Mouse (Mus musculus) left cerebral cortex, adult 18-20 months (tissue): ENCODE data around the gene Mvb12b. TPM values are rescaled to one million over a fixed set of nuclear protein-coding genes. Genes with fewer than 3 reads are reported as not detected.

Source experiments
- DNase-seq, 2 experiments: peaks; one replicate each; pipeline ENCODE4 v3.0.0; 2021 to 2022; ENCODE audit warnings: low spot score in 2 of 2, mixed read lengths in 1 of 2
- total RNA-seq, 2 experiments: library from RNA; stranded (reverse); gene quantifications; 2 replicates each; pipeline ENCODE4 v1.2.3; 2021

The Mvb12b gene
- total RNA-seq, 2 experiments from 2014 or later: 72.1 to 75.2 TPM

DNA sequence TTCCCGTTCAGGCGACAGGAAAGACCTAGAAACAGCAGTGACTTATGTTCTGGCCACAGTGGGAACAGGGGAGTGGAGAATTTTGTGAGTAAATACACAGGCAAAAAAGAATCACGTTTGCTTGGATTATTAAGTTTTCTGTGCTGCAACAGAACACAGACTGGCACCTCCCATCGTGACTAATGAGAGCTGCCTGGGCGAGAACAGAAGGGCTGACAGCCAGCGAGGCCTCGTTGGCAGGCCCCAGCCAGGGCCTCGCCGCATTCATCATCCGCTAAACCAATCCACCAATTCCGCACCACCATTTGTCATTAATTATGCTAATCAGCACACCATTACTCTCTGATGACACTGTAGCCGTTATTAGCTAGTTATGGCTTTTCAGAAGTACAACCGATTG is 102.2 kb downstream of the Mvb12b start:
- no peak for DNase-seq

GRCm38 (mm10) chr2:33784721-33785120 is 103.0 kb downstream of the Mvb12b start:
- no peak for DNase-seq

- DNase-seq: peak; percentile 15 to 32
These were observed 104.3 kb downstream of the Mvb12b start for GRCm38 (mm10) chr2:33783419-33783818.

- no peak for DNase-seq
These were observed 105.9 kb downstream of the Mvb12b start for GRCm38 (mm10) chr2:33781655-33782400.

DNA sequence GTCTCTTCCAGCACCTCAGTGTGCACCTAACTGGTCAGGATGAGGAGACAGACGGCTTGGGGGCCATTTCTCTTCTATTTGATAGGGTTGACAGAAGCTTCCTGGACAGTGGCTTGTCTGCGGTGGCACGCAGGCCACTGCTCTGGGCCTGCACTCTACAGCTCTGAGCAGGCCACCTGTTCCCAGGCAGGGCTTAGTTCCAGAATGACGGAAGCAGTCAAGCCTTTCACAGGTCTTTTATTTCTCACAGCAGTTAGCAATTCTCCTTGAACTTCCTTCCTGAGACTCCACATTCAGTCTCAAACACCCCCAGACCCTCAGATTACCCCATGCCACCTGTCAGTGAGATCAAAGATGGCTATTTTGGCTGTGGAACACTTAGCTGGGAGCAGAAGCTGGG is 109.3 kb downstream of the Mvb12b start:
- no peak for DNase-seq

DNA sequence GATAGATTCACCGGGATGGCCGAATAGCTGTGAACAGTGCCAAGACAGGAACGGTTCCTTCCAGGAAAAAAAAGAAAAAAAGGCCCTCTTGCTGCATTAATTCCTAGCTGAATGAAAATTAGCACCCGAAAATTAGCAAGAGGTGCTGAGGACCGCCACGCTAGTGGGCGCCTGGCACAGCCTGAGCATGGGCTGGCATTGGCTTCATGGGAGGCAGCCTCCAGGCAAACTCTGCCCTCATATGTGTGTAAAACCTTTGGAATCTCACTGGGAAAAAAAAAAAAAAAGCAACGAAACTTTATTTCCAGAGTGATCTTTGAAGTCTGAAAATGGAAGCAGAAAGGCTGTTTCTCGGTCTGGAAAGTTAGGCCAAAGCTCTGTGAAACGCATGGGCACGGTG is 110.7 kb downstream of the Mvb12b start:
- no peak for DNase-seq

DNA sequence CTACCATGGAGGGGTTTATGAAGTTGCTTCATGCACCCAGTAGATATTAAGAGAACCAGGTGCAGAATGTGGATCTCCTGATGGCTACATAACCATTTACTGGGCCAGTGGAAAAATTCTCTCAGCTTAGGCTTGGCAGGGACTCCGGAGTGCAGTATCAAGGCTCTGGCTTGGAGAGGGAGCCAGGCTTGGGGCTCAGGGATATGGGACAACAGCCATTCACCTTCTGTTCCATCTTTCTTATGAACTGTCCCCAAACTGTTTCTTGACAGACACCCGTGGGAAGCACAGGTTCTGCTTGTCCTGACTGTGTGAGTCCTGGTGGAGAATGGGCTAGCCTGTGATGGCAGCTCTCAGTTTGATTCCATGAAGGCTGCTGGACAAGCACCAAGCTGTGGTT is 112.9 kb downstream of the Mvb12b start:
- DNase-seq: no peak

DNA sequence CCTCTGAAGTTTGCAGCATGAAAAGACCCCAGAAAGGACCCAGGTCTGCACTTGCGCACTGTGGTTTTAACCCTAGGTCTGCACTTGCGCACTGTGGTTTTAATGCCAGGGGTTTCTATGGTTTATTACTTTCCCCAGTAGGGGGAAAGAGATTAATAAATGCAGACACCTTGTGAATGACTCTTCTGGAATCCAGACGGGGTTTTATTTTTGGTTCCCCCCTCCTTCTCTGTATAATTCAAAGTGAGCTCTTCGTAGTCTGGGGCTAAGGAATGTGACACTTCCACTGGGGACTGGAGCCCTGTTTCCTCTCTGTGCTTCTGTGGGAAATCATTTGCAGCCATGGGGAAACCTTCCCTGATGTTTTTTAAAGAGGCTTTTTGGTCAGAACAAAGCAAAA is 113.6 kb downstream of the Mvb12b start:
- DNase-seq: no peak

- no peak for DNase-seq
These were observed 115.3 kb downstream of the Mvb12b start for GRCm38 (mm10) chr2:33772439-33772838.

DNA sequence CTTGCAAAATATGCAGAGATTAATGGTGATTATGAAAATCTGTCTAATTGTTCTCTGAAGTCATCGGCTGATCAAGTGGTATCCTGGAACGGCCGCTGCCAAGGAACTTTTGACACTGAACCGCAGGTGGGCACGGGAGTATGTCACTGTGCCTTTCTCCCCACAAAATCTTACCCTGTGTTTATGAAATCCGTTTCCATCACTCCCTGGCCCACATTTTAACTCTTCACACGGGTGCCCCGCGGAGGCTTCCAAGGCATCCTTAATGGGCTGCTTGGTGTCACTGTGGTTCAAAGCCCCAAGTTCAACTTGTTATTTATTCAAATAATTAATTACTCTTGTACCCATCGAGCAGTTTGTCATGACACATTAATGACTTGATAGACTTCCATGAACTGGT is 116.4 kb downstream of the Mvb12b start:
- DNase-seq: no peak

DNA sequence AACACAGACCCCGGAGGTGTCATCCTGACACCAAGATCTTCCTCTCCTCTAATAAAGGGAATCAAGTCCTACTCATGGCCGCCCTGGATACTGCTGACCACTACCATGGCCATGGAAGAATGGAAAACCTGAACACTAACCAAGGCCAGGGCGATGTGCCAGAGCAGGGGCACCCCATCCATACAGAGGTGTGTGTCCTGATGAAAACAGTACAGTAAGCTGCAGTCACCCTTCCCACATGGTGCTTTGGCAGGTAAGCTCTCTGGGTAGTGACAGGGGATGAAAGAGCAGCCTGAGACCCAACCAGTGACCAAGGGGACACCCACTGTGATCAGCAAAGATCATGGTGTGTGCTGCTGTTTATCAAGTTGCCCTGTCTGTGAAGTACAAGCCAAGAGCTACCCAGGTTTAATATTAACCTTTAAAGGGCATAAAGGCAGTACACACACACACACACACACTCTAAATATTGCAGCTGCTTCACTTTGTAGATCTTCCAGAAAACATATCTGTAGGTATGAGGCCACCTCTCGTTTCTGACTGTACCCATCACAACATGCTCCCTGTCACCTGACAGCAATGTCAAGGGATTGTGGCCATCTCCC is 117.1 kb downstream of the Mvb12b start:
- DNase-seq: no peak

DNA sequence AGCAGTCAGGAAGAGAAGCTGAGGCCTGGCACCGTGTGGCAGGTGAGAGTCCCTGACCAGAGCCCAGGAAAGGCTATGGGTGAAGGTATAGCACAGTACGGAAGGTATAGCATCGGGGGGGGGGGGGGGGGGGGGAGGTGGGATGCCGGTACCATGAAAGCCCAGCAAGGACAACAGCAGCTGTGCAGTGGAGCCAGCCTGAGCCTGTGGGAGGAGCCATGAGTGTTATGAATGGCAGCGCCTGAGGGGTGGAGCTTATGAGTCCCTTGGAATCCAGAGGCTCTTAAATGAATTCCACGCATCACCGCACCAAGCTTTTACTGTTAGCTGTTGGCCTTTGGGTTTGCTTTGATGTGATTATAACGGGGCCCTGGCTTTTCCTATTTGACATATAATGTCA is 123.3 kb downstream of the Mvb12b start:
- no peak for DNase-seq

GRCm38 (mm10) chr2:33762210-33762609 is 125.5 kb downstream of the Mvb12b start:
- no peak for DNase-seq

DNA sequence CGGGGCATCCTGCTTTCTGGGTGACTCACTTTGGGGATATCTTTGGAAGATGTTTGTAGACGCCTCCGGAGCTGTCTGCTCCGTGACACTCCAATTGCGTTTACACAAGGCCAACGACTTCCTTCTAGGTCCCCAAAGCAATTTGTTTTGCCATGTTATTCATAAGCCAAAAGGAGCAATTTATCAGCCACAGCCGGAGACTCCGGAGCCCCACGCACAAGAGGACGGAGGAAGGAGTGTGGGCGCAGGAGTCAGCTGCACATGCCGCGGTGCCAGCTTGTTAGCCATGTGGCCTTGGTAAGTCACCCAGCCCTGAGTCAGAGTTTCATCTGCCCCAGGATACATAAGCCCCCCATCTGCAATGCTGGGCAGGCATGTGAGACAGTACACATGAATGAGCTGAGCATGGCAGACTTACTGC is 127.2 kb downstream of the Mvb12b start:
- DNase-seq: peak; percentile 54 to 64

DNA sequence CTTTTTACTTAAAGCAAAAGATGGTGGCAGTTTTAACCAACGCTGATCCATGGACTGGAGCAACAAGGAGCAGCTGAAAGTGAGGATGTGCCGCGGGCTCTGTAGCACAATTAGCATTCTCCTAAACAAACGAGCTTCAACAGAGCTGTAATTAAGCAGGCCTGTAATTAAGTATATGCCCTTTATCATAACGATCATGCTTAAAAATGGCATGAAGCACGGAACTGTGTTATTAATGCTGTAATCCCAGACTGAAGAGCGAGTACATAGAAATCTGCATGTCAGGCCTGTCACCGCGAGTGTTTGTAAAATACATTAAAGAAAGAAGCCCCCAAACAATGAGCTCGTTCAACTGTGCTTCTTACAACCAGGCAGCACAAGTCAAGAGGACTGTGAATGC is 128.3 kb downstream of the Mvb12b start:
- no peak for DNase-seq

- DNase-seq: no peak
These were observed 132.1 kb downstream of the Mvb12b start for GRCm38 (mm10) chr2:33755633-33756020.

DNA sequence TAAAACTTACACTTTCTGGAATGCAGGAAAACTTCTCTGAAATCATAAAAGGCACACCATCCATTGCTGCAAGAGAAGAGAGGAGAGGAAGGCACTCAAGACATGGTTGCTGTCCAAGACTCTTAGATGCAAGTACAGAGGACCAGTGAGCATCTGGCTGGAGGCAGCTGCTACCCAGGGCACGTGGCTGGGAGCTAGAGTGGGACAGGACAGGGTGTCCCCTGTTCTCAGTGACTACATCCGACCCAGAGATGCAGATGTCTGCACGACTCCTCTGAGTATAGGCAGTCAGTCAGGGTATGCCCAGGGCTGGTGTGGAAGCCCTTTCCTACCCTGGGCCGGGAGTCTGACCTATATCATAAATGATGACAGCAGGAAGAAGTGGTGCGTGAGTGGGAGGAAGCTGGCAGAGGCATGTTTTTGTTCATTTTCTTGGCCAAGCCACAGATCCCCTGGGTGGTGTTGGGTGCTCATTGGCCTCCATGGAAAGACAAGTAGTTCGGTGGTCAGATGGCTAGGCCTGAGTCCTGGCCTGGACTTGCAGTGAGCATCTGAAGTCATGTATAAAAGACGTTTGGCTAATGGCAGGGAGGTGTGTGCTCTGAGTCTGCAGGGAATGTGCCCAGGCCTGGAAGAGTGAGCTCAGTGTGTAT is 132.6 kb downstream of the Mvb12b start:
- peak in 1 of 2 experiments; percentile 22 for DNase-seq

- no peak for DNase-seq
These were observed 133.5 kb downstream of the Mvb12b start for GRCm38 (mm10) chr2:33754317-33754633.

DNA sequence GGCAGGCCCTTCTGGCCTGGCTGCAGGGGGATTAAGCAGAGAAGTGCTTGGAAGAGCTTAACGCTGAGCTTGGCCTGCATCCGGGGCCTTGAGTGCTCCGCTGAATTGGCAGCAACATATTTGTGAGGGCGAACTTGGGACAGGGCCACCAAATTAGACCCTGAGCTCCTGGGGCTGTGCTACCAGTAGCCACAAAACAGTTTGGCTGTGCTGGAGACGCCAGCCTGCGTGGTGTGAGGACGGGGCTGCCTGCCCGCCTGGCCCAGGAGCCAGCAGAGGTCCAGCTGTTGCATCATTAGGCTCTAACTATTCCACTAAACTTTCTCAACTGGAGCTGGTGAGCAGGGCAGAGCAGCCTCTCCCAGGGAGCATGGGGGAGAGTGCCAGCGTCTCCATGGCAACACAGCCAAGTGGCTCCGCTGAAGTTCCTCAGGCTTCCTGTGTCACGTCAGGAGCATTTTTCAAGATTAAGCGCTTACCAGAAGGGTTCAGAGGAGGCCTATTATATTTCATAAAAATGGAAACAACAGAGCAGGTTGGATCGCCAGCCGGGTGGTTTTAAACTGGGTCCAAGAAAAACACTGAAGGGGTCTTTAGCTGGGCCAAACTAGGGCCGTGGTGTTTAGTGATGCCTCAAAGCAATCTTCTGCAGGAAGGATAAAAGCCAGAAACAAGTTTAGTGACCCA is 134.0 kb downstream of the Mvb12b start:
- DNase-seq: peak; percentile 78 to 85

- DNase-seq: no peak
These were observed 137.1 kb downstream of the Mvb12b start for GRCm38 (mm10) chr2:33750611-33751010.

DNA sequence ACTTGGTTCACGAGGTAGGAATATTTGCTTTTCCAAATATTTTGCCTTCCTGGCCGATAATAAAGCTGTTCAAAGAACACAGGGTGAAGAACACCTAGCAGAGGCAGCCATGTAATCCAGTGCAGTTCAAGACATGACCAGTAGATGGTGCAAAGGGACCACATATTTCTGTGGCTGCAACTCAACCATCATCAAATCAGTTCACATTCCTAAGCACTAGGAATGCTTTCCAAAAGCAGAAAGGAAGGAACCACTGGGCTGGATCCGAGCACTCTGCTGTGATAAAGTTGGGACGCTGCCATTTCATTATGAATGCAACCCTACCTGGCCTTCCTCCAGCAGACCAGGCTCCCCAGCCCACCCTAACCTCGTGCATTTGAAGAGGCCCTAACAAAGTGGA is 141.3 kb downstream of the Mvb12b start:
- peak; percentile 87 for DNase-seq

DNA sequence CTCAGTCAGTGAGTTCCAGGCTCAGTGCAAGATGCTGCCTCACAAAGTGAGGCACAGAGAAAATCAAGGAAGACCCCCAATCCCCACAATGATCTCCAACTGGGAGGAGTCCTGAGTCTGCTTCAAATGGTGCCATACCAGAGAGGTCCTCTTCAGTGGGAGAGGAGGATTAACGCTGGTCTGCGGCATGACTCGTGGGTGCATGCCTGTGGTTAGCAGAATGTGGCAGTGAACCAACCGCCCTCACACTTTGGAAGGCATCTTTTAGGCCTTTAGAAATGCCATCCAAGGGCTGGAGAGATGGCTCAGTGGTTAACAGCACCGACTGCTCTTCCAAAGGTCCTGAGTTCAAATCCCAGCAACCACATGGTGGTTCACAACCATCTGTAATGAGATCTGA is 142.0 kb downstream of the Mvb12b start:
- DNase-seq: no peak
